Mouse (Mus musculus) megakaryocyte progenitor cell, adult 5-6 weeks (primary cell): ENCODE measurements around the gene Itga4. TPM values are rescaled to one million over a fixed set of nuclear protein-coding genes. Genes with fewer than 3 reads are reported as not detected.

Source experiments
- total RNA-seq, 2 experiments: library from RNA; stranded (forward) in 1 of 2; stranded (reverse) in 1 of 2; fragments of 157-497, 149-512 nt in 1 of 2; fragments of 200-1000 nt in 1 of 2; gene quantifications; 2 replicates each; pipeline versions ENCODE4 v1.2.3 to v1.2.4; 2015 to 2017

The Itga4 gene
- total RNA-seq, 2 experiments from 2014 or later: 80.4 to 140 TPM

Other genes with a start within 250 kb of the Itga4 start
- not detected in 2 replicates for gene Neurod1, start 201.3 kb downstream of the Itga4 start, total RNA-seq (2015)
- not detected in 2 replicates for gene Neurod1, start 201.3 kb downstream of the Itga4 start, total RNA-seq (2017)
- 3.3 and 4.8 TPM in 2 replicates for gene Cerkl, start 201.4 kb downstream of the Itga4 start, total RNA-seq (2015)
- 6.0 and 9.9 TPM in 2 replicates for gene Cerkl, start 201.4 kb downstream of the Itga4 start, total RNA-seq (2017)